Mouse (Mus musculus): ENCODE measurements around the gene 0610012G03Rik. TPM values are rescaled to one million over a fixed set of nuclear protein-coding genes. Genes with fewer than 3 reads are reported as not detected.

The 0610012G03Rik gene
- polyA plus RNA-seq, 1 experiment from 2014 or later = 103 TPM

DNA sequence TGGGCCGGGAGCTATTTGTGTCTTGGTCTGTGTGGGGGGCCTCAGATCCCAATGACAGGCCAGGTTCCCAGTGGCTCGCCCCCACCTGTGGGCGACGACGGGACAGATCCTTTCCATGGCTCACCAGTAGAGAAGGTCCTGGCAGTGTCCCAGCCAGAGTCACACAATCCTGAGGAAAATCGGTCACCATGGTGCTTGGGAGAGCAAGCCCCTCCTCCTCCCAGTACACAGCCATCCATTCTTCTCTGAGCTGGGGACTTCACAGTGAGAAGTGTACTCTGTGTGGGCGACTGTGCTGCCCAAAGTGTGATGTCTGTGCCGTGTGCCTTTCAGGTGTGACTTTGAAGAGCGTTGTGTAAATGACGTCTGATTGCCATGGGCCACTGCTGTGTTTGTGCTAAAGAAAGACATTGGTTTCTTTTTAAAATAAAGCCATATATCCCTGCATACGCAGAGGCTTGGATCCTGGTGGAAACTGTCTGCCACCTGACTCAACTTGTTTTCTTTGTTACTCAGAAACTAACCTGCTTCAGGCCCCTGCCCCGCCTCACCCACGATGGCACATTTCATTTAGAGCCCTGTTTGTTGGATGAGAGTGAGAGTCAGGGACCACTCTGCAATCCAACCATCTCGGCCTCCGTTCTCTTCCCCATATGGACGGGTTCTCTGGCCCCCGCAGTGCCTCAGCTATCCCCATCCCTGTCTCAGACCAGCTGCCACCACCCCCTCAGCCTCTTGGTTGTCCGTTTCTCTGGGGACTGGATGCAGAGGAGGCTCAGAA lies 49.6 kb downstream of the 0610012G03Rik start:
- ATAC-seq (ENCODE audit: low FRiP score, low TSS enrichment) = no peak
- WGBS = 79% methylated on average over 18 of the region's 18 CpGs

More for the DNA sequence above, 49.6 kb downstream of the 0610012G03Rik start:
- peaks cover 6% of the 10 kb centered on the region; the same call in 1 of the 2 replicates for H3K9me3 ChIP-seq (ENCODE audit: low read length)
- H3K4me3 ChIP-seq (ENCODE audit: low read length) = no peak overlapping the region
- H3K27me3 ChIP-seq (ENCODE audit: insufficient read depth, low read length) = no peaks in the 10 kb centered on the region
- H3K9ac ChIP-seq (replicated peaks; ENCODE audit: low read length) = no peak overlapping the region
- H3K27ac ChIP-seq (ENCODE audit: low read length) = no peak overlapping the region
- H3K4me2 ChIP-seq (replicated peaks; ENCODE audit: low read depth, low read length) = no peak overlapping the region
- H3K4me1 ChIP-seq (ENCODE audit: insufficient read depth, low read length) = peaks cover 10% of the 10 kb centered on the region
- no peaks in the 10 kb centered on the region for H3K36me3 ChIP-seq (ENCODE audit: insufficient read depth, low read length)

Small RNA genes lying within 50 kb of the gene (microRNA-seq; reads per million reads assigned to microRNA genes)
- not detected for gene Gm26269

Other genes with a start within 250 kb of the 0610012G03Rik start
- gene Meltf, start 69.7 kb downstream of the 0610012G03Rik start, polyA plus RNA-seq (2015; fragmentation: Nextera tagmentation; extraction: Ambion mirVana) = 0.66 and 0.90 TPM in 2 replicates
- gene Pigz, start 14.6 kb downstream of the 0610012G03Rik start, polyA plus RNA-seq (2015; fragmentation: Nextera tagmentation; extraction: Ambion mirVana) = 1.0 and 1.4 TPM in 2 replicates
- gene Ncbp2, start within 50 bp of the 0610012G03Rik start, polyA plus RNA-seq (2015; fragmentation: Nextera tagmentation; extraction: Ambion mirVana) = 115 and 119 TPM in 2 replicates
- gene Senp5, start 54.8 kb upstream of the 0610012G03Rik start, polyA plus RNA-seq (2015; fragmentation: Nextera tagmentation; extraction: Ambion mirVana) = 14.0 and 15.5 TPM in 2 replicates
- gene Pak2, start 130.8 kb upstream of the 0610012G03Rik start, polyA plus RNA-seq (2015; fragmentation: Nextera tagmentation; extraction: Ambion mirVana) = 38.2 and 40.3 TPM in 2 replicates
- gene Pigx, start 151.2 kb upstream of the 0610012G03Rik start, polyA plus RNA-seq (2015; fragmentation: Nextera tagmentation; extraction: Ambion mirVana) = 130 and 136 TPM in 2 replicates
- 42.6 and 44.5 TPM in 2 replicates for gene Cep19, start 151.3 kb upstream of the 0610012G03Rik start, polyA plus RNA-seq (2015; fragmentation: Nextera tagmentation; extraction: Ambion mirVana)
- gene Nrros, start 217.1 kb upstream of the 0610012G03Rik start, polyA plus RNA-seq (2015; fragmentation: Nextera tagmentation; extraction: Ambion mirVana) = 18.1 and 22.2 TPM in 2 replicates
- gene Bex6, start 231.3 kb upstream of the 0610012G03Rik start, polyA plus RNA-seq (2015; fragmentation: Nextera tagmentation; extraction: Ambion mirVana) = not detected in 2 replicates